Mouse (Mus musculus): ENCODE data around the gene Ccnk.

The Ccnk gene

GRCm38 (mm10) chr12:108245579-108245978 is 66.2 kb downstream of the Ccnk start:
- no peak for DNase-seq (ENCODE audit: low read depth, low spot score)

- no peak for DNase-seq (ENCODE audit: low read depth, low spot score)
Observed at GRCm38 (mm10) chr12:108246759-108247500, 67.6 kb downstream of the Ccnk start.

- DNase-seq (ENCODE audit: low read depth, low spot score), result no peak
Observed at GRCm38 (mm10) chr12:108249019-108249418, 69.6 kb downstream of the Ccnk start.

- DNase-seq (ENCODE audit: low read depth, low spot score), result no peak
Observed at GRCm38 (mm10) chr12:108249522-108249921, 70.1 kb downstream of the Ccnk start.

GRCm38 (mm10) chr12:108251034-108251792 is 71.8 kb downstream of the Ccnk start:
- no peak for DNase-seq (ENCODE audit: low read depth, low spot score)

GRCm38 (mm10) chr12:108251825-108252542 is 72.6 kb downstream of the Ccnk start:
- no peak for DNase-seq (ENCODE audit: low read depth, low spot score)

Measured in A20 (cell line).